Mouse (Mus musculus): Measurements from ENCODE around the gene Gm28919.
"Not testable (repeated sequence)": the region's sequence is repeated elsewhere in the genome, so short reads cannot be mapped to it uniquely, and the experiment has no call there.

Gene Gm28919

DNA sequence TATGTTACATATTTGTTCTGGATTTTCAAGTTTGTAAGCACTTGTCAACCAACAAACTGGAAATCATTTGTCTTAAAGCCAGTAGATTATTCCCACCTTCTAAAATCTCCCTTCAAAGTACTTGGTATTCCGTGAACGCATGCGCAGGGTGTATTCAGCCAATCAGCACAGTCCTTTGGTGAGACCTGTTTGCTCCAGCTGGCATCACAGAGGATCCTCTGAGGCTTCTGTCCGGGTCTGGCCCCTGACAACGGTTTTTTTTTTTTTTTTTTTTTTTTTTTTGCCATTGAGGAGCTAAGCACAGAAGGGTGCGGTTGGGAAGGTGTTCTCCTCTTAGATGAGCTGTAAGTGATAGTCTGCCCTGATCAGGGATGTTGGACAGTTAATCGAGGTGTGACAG is at the start of gene Gm28919:
TSS of gene Gm28919 (plus strand) at position 301 of the 400 bp plus-strand sequence.
- DNase-seq (ENCODE audit: low read depth, low spot score), result not testable (repeated sequence)

Data from retina, adult 2 months (tissue).